Mouse (Mus musculus): ENCODE results near the gene Fgd2.

The Fgd2 gene

DNA sequence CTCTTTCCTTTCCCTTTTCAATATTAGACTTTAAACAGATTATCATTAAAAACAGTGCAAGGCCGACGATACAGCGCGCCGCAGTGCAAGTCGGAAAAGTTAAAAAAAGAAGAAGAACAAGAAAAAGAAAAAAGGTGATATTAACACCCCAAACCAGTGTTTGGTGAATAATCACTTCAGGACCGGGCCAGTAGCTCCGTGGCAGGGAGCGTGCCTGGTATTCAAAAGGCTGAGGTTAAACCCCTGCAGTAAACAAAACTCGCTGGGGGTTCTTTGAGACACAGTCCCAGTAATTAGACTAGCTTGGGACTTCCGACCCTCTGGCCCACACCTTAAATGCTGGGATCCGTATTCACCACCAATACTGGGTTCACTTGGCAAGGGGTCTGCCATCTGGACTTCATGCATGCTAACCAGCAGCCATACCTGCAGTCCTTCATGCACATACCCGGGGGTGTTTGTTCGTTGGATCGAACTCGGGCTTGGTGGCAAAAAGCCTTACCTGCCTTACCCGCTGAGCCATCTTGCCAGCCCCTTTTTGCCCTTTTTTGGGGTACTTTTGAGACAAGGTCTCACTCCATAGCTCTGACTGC, 37.8 kb downstream of the Fgd2 start:
- 52% methylated on average over 17 of the region's 17 CpGs for WGBS

GRCm38 (mm10) chr17:29399241-29399910, 38.7 kb downstream of the Fgd2 start:
- 82% methylated on average over 14 of the region's 14 CpGs for WGBS

GRCm38 (mm10) chr17:29400044-29400443, 39.3 kb downstream of the Fgd2 start:
- WGBS, result 88% methylated on average over 5 of the region's 5 CpGs

GRCm38 (mm10) chr17:29401741-29402268, 41.1 kb downstream of the Fgd2 start:
- 87% methylated on average over 15 of the region's 15 CpGs for WGBS

DNA sequence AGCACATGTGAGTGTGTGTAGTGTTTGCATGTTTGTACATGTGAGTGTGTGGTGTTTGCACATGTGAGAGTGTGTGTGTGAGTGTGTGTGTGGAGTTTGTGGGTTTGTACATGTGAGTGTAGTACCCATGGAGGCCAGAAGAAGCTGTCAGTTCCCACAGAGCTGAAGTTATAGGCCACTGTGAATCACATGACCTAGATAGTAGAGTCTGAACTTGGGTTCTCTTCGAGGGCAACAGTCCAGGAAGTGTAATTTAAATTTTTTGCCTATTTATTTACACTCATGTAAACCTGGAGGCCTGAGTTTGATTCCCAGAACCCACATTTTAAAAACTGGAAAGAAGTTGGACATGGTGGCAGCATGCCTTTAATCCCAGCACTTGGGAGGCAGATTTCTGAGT, 42.5 kb downstream of the Fgd2 start:
- 78% methylated on average over 1 of the region's 1 CpGs for WGBS

- WGBS, result 69% methylated on average over 13 of the region's 13 CpGs
Measured at GRCm38 (mm10) chr17:29405501-29405900, 44.8 kb downstream of the Fgd2 start.

GRCm38 (mm10) chr17:29406077-29406476, 45.4 kb downstream of the Fgd2 start:
- WGBS, result 64% methylated on average over 6 of the region's 6 CpGs

- WGBS, result 91% methylated on average over 5 of the region's 5 CpGs
Measured at GRCm38 (mm10) chr17:29407405-29407804, 46.7 kb downstream of the Fgd2 start.

- 92% methylated on average over 13 of the region's 13 CpGs for WGBS
Measured at GRCm38 (mm10) chr17:29408364-29408763, 47.6 kb downstream of the Fgd2 start.

- 60% methylated on average over 5 of the region's 5 CpGs for WGBS
Measured at GRCm38 (mm10) chr17:29409800-29410343, 49.2 kb downstream of the Fgd2 start.

DNA sequence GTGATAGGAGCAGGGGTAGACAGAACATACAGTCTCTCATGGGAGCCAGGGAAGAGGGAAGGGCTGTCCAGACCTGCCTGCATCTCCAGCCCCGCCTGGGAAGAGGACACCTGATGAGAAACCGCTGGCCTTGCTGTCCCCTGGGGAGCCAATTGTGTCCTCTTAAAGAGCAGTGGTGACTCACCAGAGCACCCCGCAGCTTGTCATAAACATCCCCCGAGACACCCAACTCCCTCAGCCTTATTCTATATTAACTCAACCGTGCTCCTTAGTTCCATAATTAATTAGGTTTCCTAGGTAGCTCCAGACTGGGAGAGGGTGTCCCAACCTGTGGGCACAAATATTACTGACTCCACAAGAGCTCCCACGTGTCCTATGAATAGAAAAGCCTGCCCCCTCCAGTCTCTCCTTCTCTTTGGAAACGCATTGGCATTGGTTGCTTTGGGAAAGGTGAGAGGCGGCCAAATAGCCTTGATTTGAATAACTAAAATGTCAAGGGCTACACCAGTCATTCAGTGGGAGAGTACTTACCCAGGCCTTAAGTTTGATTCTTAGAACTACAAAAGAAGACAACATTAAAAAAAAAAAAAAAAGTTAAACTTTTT, 51.2 kb downstream of the Fgd2 start:
- WGBS, result 47% methylated on average over 8 of the region's 8 CpGs

DNA sequence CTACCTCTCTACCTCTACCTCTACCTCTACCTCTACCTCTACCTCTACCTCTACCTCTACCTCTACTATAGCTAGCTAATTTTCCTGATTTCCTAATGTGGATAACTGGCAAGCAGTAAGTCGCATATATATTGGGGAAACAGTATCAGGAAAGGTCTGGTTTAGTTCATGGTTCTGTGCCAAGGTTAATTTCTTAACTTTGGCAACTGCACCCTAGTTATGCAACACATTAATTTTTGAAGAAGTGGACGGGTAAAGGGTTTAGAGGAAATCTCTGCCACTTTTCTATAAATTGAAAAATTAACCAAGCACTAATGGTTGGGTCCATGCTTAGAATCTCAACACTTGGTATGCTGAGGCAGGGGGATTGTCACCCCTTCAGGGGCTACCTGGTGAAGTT, 53.9 kb downstream of the Fgd2 start:
- WGBS, result 92% methylated on average over 2 of the region's 2 CpGs

- WGBS, result 34% methylated on average over 31 of the region's 31 CpGs
Measured at GRCm38 (mm10) chr17:29415761-29416662, 55.3 kb downstream of the Fgd2 start.

GRCm38 (mm10) chr17:29416757-29417156, 56.0 kb downstream of the Fgd2 start:
- WGBS, result 83% methylated on average over 5 of the region's 5 CpGs

GRCm38 (mm10) chr17:29418758-29419380, 58.2 kb downstream of the Fgd2 start:
- 53% methylated on average over 3 of the region's 3 CpGs for WGBS

GRCm38 (mm10) chr17:29419976-29420739, 59.4 kb downstream of the Fgd2 start:
- 88% methylated on average over 12 of the region's 12 CpGs for WGBS

- 82% methylated on average over 3 of the region's 3 CpGs for WGBS
Measured at GRCm38 (mm10) chr17:29421319-29421718, 60.6 kb downstream of the Fgd2 start.

GRCm38 (mm10) chr17:29422337-29422736, 61.6 kb downstream of the Fgd2 start:
- 91% methylated on average over 6 of the region's 6 CpGs for WGBS

DNA sequence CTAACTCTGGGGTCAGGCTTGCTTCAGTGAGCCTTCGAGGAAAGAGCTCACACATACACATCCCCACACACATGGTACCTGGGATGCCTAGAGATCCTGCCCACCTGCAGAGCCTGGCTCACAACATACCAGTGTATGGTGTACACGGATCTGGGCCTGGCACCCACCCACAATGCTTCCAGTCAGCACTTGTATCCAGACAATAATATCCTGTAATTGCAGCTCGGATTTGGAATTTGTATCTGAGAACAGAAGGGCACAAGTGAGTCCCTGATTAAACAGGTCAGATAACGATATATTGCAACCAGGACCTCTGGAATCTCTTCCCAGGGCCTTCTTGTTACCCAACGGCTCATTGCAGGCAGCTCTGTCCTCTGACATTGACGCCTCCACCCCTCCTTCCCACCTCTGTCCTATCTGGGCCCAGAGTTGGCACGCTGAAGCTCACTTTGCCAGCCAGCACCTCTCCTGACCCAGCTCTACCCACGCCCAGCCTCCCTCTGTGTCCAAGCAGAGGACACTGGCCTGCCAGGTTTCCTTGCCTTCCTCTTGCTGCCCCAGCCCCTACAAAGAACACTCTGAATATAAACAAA, 62.3 kb downstream of the Fgd2 start:
- WGBS, result 76% methylated on average over 8 of the region's 8 CpGs

DNA sequence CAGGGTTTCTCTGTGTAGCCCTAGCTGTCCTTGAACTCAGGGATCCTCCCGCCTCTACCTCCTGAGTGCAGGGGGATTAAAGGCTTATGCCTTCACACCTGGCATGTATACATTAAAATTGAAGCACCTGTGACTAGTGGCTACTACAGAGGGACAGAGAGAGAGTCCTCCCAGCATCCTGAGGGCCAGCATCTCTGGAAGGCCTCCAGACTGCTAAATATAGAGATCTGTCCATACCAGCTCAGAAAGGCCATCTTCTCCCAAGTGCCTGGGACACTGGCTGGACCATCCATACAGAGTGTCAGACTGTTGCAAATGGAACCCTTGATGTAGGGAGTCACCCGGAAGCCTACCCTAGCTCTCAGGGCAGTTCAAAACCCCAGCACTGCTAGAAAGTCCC, 63.3 kb downstream of the Fgd2 start:
- WGBS, result 97% methylated on average over 2 of the region's 2 CpGs

Measured in cerebral cortex, adult 2 months (tissue).